Mouse (Mus musculus) ES-E14 (cell line): ENCODE data around the gene Gatb.

ENCODE experiments used
- CHD2 ChIP-seq: IDR thresholded peaks from 2 replicates; pipeline ENCODE4 v1.6.1; 2014; ENCODE audit warnings: mild to moderate bottlenecking, low read depth, low read length, inconsistent platforms
- HCFC1 ChIP-seq: IDR thresholded peaks from 2 replicates; pipeline ENCODE4 v1.6.1; 2012; ENCODE audit warnings: low read length, inconsistent platforms, borderline replicate concordance; ENCODE audit not compliant: insufficient read depth
- MAFK ChIP-seq: IDR thresholded peaks from 2 replicates; pipeline ENCODE4 v1.6.1; 2014; ENCODE audit warnings: mild to moderate bottlenecking, low read depth, low read length, inconsistent platforms; ENCODE audit not compliant: insufficient read depth

GRCm38 (mm10) chr3:85693013-85693412 is 119.1 kb downstream of the Gatb start:
- TF ChIP-seq CHD2: no peak
- no peak for TF ChIP-seq HCFC1
- no peak for TF ChIP-seq MAFK
